Mouse (Mus musculus) gastrocnemius, adult 2 months (tissue): Measurements from ENCODE around the gene Irak3. TPM values are rescaled to one million over a fixed set of nuclear protein-coding genes. Genes with fewer than 3 reads are reported as not detected.
"Not testable (repeated sequence)": the region's sequence is repeated elsewhere in the genome, so short reads cannot be mapped to it uniquely, and the experiment has no call there.

Experiments
- DNase-seq: peaks from one replicate; pipeline ENCODE4 v3.0.0; 2022
- H3K27ac ChIP-seq: fragments of 200-600 bp; 2 replicates; pipeline ENCODE4 v1.8.1; 2022; ENCODE audit warnings: mild to moderate bottlenecking
- H3K4me3 ChIP-seq: fragments of 200-600 bp; 2 replicates; pipeline ENCODE4 v1.8.1; 2022; ENCODE audit warnings: mild to moderate bottlenecking, moderate library complexity
- CTCF ChIP-seq: fragments of 200-600 bp; IDR thresholded peaks from 2 replicates; pipeline ENCODE4 v1.8.1; 2022; ENCODE audit warnings: antibody characterized with exemption, mild to moderate bottlenecking, moderate library complexity
- intact Hi-C: fragments of 180-260 bp; cut with DNase I; formaldehyde crosslinking; loops from one replicate; pipeline ENCODE4 v1.15.1; 2025
- total RNA-seq, 2 experiments: library from RNA; stranded (reverse); gene quantifications; 2 replicates each; pipeline ENCODE4 v1.2.3; 2021

Irak3 gene
- total RNA-seq, 2 experiments from 2014 or later, result 2.6 to 2.7 TPM

- no peak overlapping the region for H3K27ac ChIP-seq
- H3K4me3 ChIP-seq, result no peak overlapping the region
- DNase-seq, result no peak
- intact Hi-C loops, result loop anchor here (5.0 to 10.0 kb wide), 3 partner anchors 244 to 481 kb away; no protein-coding TSS in a partner anchor
- TF ChIP-seq CTCF, result no peak
Measured at GRCm38 (mm10) chr10:120128601-120129277, 73.2 kb downstream of the Irak3 start.

- Histone ChIP-seq H3K4me3 (no peak overlapping the region), H3K27ac (no peak overlapping the region)
- intact Hi-C loops, result loop anchor here (2.0 to 10.0 kb wide), 4 partner anchors 61 to 478 kb away; no protein-coding TSS in a partner anchor
- DNase-seq, result no peak
- no peak for TF ChIP-seq CTCF
Measured at GRCm38 (mm10) chr10:120125465-120125857, 76.5 kb downstream of the Irak3 start.

- Histone ChIP-seq H3K4me3 (no peak overlapping the region), H3K27ac (no peak overlapping the region)
- DNase-seq, result peak; percentile 88
- intact Hi-C loops, result loop anchor here (2.0 to 10.0 kb wide), 4 partner anchors 60 to 478 kb away; no protein-coding TSS in a partner anchor
- peak; percentile 82 for TF ChIP-seq CTCF
Measured at GRCm38 (mm10) chr10:120124801-120125464, 77.0 kb downstream of the Irak3 start.

GRCm38 (mm10) chr10:120123721-120124120 is 78.2 kb downstream of the Irak3 start:
- no peak for DNase-seq
- intact Hi-C loops, result loop anchor here (2.0 to 10.0 kb wide), 2 partner anchors 59 to 239 kb away; no protein-coding TSS in a partner anchor
- H3K4me3 ChIP-seq, result no peak overlapping the region
- no peak for TF ChIP-seq CTCF
- H3K27ac ChIP-seq, result no peak overlapping the region

GRCm38 (mm10) chr10:120115249-120115648 is 86.7 kb downstream of the Irak3 start:
- no peak for DNase-seq
- intact Hi-C loops, result no loop called here
- TF ChIP-seq CTCF, result no peak
- Histone ChIP-seq H3K4me3 (no peak overlapping the region), H3K27ac (no peak overlapping the region)

- TF ChIP-seq CTCF, result no peak
- Histone ChIP-seq H3K27ac (no peak overlapping the region), H3K4me3 (no peak overlapping the region)
- intact Hi-C loops, result loop anchor here (5.0 kb wide), 1 partner anchor 93 kb away; no protein-coding TSS in a partner anchor
- DNase-seq, result no peak
Measured at GRCm38 (mm10) chr10:120114493-120114892, 87.4 kb downstream of the Irak3 start.

GRCm38 (mm10) chr10:120113980-120114379 is 88.0 kb downstream of the Irak3 start:
- H3K27ac ChIP-seq, result no peak overlapping the region
- no peak for DNase-seq
- no peak for TF ChIP-seq CTCF
- intact Hi-C loops, result loop anchor here (5.0 kb wide), 1 partner anchor 93 kb away; no protein-coding TSS in a partner anchor
- no peak overlapping the region for H3K4me3 ChIP-seq

GRCm38 (mm10) chr10:120113482-120113881 is 88.4 kb downstream of the Irak3 start:
- peak overlapping the region; percentile 94 for H3K27ac ChIP-seq
- peak overlapping the region; percentile 95 for H3K4me3 ChIP-seq

GRCm38 (mm10) chr10:120112507-120113396 is 89.2 kb downstream of the Irak3 start, which contains the start of gene Helb:
Helb (minus strand) TSS chr10:120112987.
- H3K27ac ChIP-seq, result peak within 1 kb of the TSS; percentile 94
- intact Hi-C loops, result loop anchor here (5.0 kb wide), 1 partner anchor 95 kb away; no protein-coding TSS in a partner anchor
- peak; percentile 99 for DNase-seq
- no peak for TF ChIP-seq CTCF
- H3K4me3 ChIP-seq, result peak within 1 kb of the TSS; percentile 95

More at GRCm38 (mm10) chr10:120113482-120113881, 88.4 kb downstream of the Irak3 start:
- not testable (repeated sequence) for DNase-seq
- intact Hi-C loops, result loop anchor here (5.0 kb wide), 1 partner anchor 94 kb away; no protein-coding TSS in a partner anchor

GRCm38 (mm10) chr10:120111691-120112319 is 90.1 kb downstream of the Irak3 start:
- H3K4me3 ChIP-seq, result peak overlapping the region; percentile 95
- DNase-seq, result no peak
- intact Hi-C loops, result loop anchor here (5.0 kb wide), 1 partner anchor 95 kb away; no protein-coding TSS in a partner anchor
- no peak for TF ChIP-seq CTCF
- H3K27ac ChIP-seq, result peak overlapping the region; percentile 94

- no peak for DNase-seq
- Histone ChIP-seq H3K27ac (no peak overlapping the region), H3K4me3 (no peak overlapping the region)
- intact Hi-C loops, result no loop called here
- no peak for TF ChIP-seq CTCF
Measured at GRCm38 (mm10) chr10:120100806-120101205, 101.1 kb downstream of the Irak3 start.

GRCm38 (mm10) chr10:120097564-120097963 is 104.4 kb downstream of the Irak3 start:
- Histone ChIP-seq H3K27ac (no peak overlapping the region), H3K4me3 (no peak overlapping the region)
- intact Hi-C loops, result no loop called here
- no peak for TF ChIP-seq CTCF
- no peak for DNase-seq
